Mouse (Mus musculus) G1E (cell line): ENCODE data around the gene Frat2.

ENCODE experiments used
- CTCF ChIP-seq: IDR thresholded peaks from 2 replicates; pipeline ENCODE4 v1.5.1; 2012; ENCODE audit warnings: low read depth, low read length, inconsistent platforms, mixed read lengths
- GATA1 ChIP-seq: IDR thresholded peaks from 2 replicates; pipeline ENCODE4 v1.6.1; 2012; ENCODE audit warnings: borderline replicate concordance, low read length, inconsistent platforms, mixed read lengths
- GATA2 ChIP-seq: IDR thresholded peaks from 2 replicates; pipeline ENCODE4 v1.6.1; 2012; ENCODE audit warnings: low read depth, low read length, inconsistent platforms, borderline replicate concordance
- TAL1 ChIP-seq: conservative IDR thresholded peaks from 2 replicates; pipeline ENCODE4 v1.6.1; 2012; ENCODE audit warnings: low read depth, low read length, inconsistent platforms, mixed read lengths

- TF ChIP-seq TAL1 (no peak), CTCF (no peak), GATA1 (no peak), GATA2 (no peak)
Observed at GRCm38 (mm10) chr19:41796789-41797327, 51.1 kb downstream of the Frat2 start.
